Mouse (Mus musculus): ENCODE measurements at regions not wholly inside any gene's neighbourhood (a gene's known extent, or its start where the extent isn't known, plus 50 kb on each side); places are given as distances from the start of the nearest gene placed in this dataset.

GRCm38 (mm10) chr9:33790617-33791016 lies 695.1 kb upstream of the Kirrel3 start:
- DNase-seq (ENCODE audit: low spot score), result peak; percentile 26

GRCm38 (mm10) chr9:33800250-33800649 lies 685.4 kb upstream of the Kirrel3 start:
- no peak for DNase-seq (ENCODE audit: low spot score)

GRCm38 (mm10) chr9:33800763-33801162 lies 684.9 kb upstream of the Kirrel3 start:
- DNase-seq (ENCODE audit: low spot score), result no peak

- no peak for DNase-seq (ENCODE audit: low spot score)
Observed at GRCm38 (mm10) chr9:33814739-33815368, 670.8 kb upstream of the Kirrel3 start.

- DNase-seq (ENCODE audit: low spot score), result peak; percentile 66
Observed at GRCm38 (mm10) chr9:33822574-33823394, 662.9 kb upstream of the Kirrel3 start.

- DNase-seq (ENCODE audit: low spot score), result peak; percentile 13
Observed at GRCm38 (mm10) chr9:33826116-33826515, 659.6 kb upstream of the Kirrel3 start.

- no peak for DNase-seq (ENCODE audit: low spot score)
Observed at GRCm38 (mm10) chr9:33827409-33827808, 658.3 kb upstream of the Kirrel3 start.

GRCm38 (mm10) chr9:33837666-33838380 lies 647.9 kb upstream of the Kirrel3 start:
- no peak for DNase-seq (ENCODE audit: low spot score)

- DNase-seq (ENCODE audit: low spot score), result no peak
Observed at GRCm38 (mm10) chr9:33849623-33850022, 636.1 kb upstream of the Kirrel3 start.

GRCm38 (mm10) chr9:33850024-33850423 lies 635.7 kb upstream of the Kirrel3 start:
- DNase-seq (ENCODE audit: low spot score), result no peak

- DNase-seq (ENCODE audit: low spot score), result no peak
Observed at GRCm38 (mm10) chr9:33850993-33851392, 634.7 kb upstream of the Kirrel3 start.

- peak; percentile 12 for DNase-seq (ENCODE audit: low spot score)
Observed at GRCm38 (mm10) chr9:33856169-33856568, 629.5 kb upstream of the Kirrel3 start.

- no peak for DNase-seq (ENCODE audit: low spot score)
Observed at GRCm38 (mm10) chr9:33858511-33858910, 627.2 kb upstream of the Kirrel3 start.

- DNase-seq (ENCODE audit: low spot score), result peak; percentile 24
Observed at GRCm38 (mm10) chr9:33868666-33869065, 617.0 kb upstream of the Kirrel3 start.

GRCm38 (mm10) chr9:33887279-33887678 lies 598.4 kb upstream of the Kirrel3 start:
- DNase-seq (ENCODE audit: low spot score), result no peak

- DNase-seq (ENCODE audit: low spot score), result no peak
Observed at GRCm38 (mm10) chr9:33892001-33892400, 593.7 kb upstream of the Kirrel3 start.

- DNase-seq (ENCODE audit: low spot score), result no peak
Observed at GRCm38 (mm10) chr9:33901313-33902076, 584.2 kb upstream of the Kirrel3 start.

- DNase-seq (ENCODE audit: low spot score), result peak; percentile 9
Observed at GRCm38 (mm10) chr9:33903991-33904570, 581.6 kb upstream of the Kirrel3 start.

GRCm38 (mm10) chr9:33914919-33915318 lies 570.8 kb upstream of the Kirrel3 start:
- no peak for DNase-seq (ENCODE audit: low spot score)

- no peak for DNase-seq (ENCODE audit: low spot score)
Observed at GRCm38 (mm10) chr9:33915349-33916056, 570.2 kb upstream of the Kirrel3 start.

GRCm38 (mm10) chr9:33930286-33930685 lies 555.4 kb upstream of the Kirrel3 start:
- no peak for DNase-seq (ENCODE audit: low spot score)

Data from layer of hippocampus, adult 9-10 months (tissue).